Mouse (Mus musculus) ES-E14 (cell line): Measurements from ENCODE around the gene Fblim1. TPM values are rescaled to one million over a fixed set of nuclear protein-coding genes. Genes with fewer than 3 reads are reported as not detected.

Experiments
- DNase-seq: peaks from one replicate; pipeline ENCODE4 v3.0.0-alpha.2; 2013; ENCODE audit warnings: low read depth, low spot score
- H3K27ac ChIP-seq: 2 replicates; pipeline ENCODE4 v1.5.1; 2012; ENCODE audit warnings: low read depth, mild to moderate bottlenecking, low read length, moderate library complexity, mixed read lengths; ENCODE audit not compliant: poor library complexity, insufficient read depth, severe bottlenecking
- H3K36me3 ChIP-seq: 2 replicates; pipeline ENCODE4 v1.6.1; 2012; ENCODE audit warnings: mild to moderate bottlenecking, low read length, moderate library complexity, mixed read lengths; ENCODE audit not compliant: control insufficient read depth, poor library complexity, insufficient read depth, severe bottlenecking
- H3K4me1 ChIP-seq, 2 experiments: fragments of 150-350 bp in 1 of 2; sonication (generic) in 1 of 2; 2 replicates each; pipeline ENCODE4 v1.6.1; 2012; ENCODE audit warnings: low read length in 2 of 2, mild to moderate bottlenecking in 1 of 2, mixed read lengths in 1 of 2; ENCODE audit not compliant: control insufficient read depth in 2 of 2, insufficient read depth in 2 of 2, poor library complexity in 1 of 2
- H3K4me3 ChIP-seq, 2 experiments: fragments of 150-350 bp in 1 of 2; sonication (generic) in 1 of 2; 2 replicates each; pipeline ENCODE4 v1.5.1; 2012; ENCODE audit warnings: low read length in 2 of 2, low read depth in 1 of 2, mild to moderate bottlenecking in 1 of 2, mixed read lengths in 1 of 2; ENCODE audit not compliant: insufficient read depth in 1 of 2, poor library complexity in 1 of 2, severe bottlenecking in 1 of 2
- H3K9ac ChIP-seq: 2 replicates; pipeline ENCODE4 v1.6.1; 2012; ENCODE audit warnings: low read depth, mild to moderate bottlenecking, low read length, mixed read lengths; ENCODE audit not compliant: poor library complexity, insufficient read depth, severe bottlenecking
- H3K9me3 ChIP-seq: fragments of 150-350 bp; sonication (generic); 2 replicates; pipeline ENCODE4 v1.6.1; 2012; ENCODE audit warnings: low read depth, mild to moderate bottlenecking, low read length; ENCODE audit not compliant: control insufficient read depth, insufficient read depth
- CHD2 ChIP-seq: IDR thresholded peaks from 2 replicates; pipeline ENCODE4 v1.6.1; 2014; ENCODE audit warnings: mild to moderate bottlenecking, low read depth, low read length, inconsistent platforms
- HCFC1 ChIP-seq: IDR thresholded peaks from 2 replicates; pipeline ENCODE4 v1.6.1; 2012; ENCODE audit warnings: low read length, inconsistent platforms, borderline replicate concordance; ENCODE audit not compliant: insufficient read depth
- MAFK ChIP-seq: IDR thresholded peaks from 2 replicates; pipeline ENCODE4 v1.6.1; 2014; ENCODE audit warnings: mild to moderate bottlenecking, low read depth, low read length, inconsistent platforms; ENCODE audit not compliant: insufficient read depth
- ZC3H11A ChIP-seq: IDR thresholded peaks from 2 replicates; pipeline ENCODE4 v1.6.1; 2012; ENCODE audit warnings: low read depth, mild to moderate bottlenecking, inconsistent platforms, low read length, borderline replicate concordance
- ZNF384 ChIP-seq: IDR thresholded peaks from 2 replicates; pipeline ENCODE4 v1.6.1; 2012; ENCODE audit warnings: low read depth, low read length, inconsistent platforms
- in situ Hi-C, 2 experiments: fragments of 600-800 bp; cut with MboI; formaldehyde crosslinking; loops; one replicate each; pipeline ENCODE4 v1.15.1; 2025; ENCODE audit warnings: low sequenced_read_pairs in 2 of 2, inconsistent platforms in 1 of 2; ENCODE audit not compliant: unreplicated experiment in 2 of 2
- total RNA-seq: library from RNA; depleted of rRNA; stranded (reverse); fragments of 300-350 nt; gene quantifications from 2 replicates; pipeline ENCODE4 v1.2.3, GENCODE M21; 2012

Fblim1 gene
- total RNA-seq, 1 experiment = 71.3 TPM

DNA sequence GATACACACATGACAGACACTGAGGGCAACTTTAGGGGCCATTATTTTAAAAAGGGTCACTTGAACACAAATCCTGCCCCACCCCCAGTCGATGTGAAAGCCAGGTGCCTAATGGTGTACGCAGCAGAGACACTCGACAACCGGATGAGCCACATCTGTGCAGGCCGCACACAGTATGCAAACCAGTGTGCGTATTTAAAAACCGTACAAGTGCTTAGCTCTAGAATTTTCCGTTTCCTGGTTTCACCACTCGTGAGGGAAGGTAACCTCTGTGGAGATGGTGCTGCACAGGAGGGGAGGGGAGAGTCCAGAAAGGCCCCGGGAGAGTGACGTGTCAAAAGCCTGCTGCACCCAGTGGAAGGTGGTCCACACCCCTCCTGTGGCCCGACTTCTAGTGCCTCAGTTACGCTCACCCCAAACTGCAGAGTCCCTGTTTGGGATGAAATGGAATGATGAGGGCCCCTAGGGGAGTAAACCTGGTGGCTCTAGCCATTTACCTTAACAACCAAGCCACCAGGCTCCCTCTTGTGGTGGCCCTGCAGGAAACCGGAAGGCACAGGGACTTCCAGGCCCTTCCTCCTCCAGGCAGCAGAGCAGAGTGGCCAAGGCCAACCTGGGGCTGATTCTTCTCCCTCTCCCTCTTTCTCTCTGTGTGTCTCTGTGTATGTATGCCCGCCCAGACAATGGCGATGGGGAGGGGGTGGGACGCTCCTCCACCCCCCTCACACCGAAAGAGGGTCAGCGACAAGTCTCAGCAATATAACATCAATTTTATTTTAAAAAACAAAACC, 19.3 kb upstream of the Fblim1 start:
- Histone ChIP-seq H3K4me1 (peaks cover 0 to 15% of the 10 kb centered on the region in 2 experiments; a peak in 3 of 4 replicates), H3K4me3 (no peak overlapping the region), H3K36me3 (no peaks in the 10 kb centered on the region), H3K9ac (no peak overlapping the region), H3K27ac (no peak overlapping the region), H3K9me3 (no peaks in the 10 kb centered on the region)
- in situ Hi-C loops = no loop called here
- TF ChIP-seq ZC3H11A (no peak), CHD2 (no peak), ZNF384 (no peak), HCFC1 (no peak), MAFK (no peak)
- DNase-seq = peak; percentile 62

DNA sequence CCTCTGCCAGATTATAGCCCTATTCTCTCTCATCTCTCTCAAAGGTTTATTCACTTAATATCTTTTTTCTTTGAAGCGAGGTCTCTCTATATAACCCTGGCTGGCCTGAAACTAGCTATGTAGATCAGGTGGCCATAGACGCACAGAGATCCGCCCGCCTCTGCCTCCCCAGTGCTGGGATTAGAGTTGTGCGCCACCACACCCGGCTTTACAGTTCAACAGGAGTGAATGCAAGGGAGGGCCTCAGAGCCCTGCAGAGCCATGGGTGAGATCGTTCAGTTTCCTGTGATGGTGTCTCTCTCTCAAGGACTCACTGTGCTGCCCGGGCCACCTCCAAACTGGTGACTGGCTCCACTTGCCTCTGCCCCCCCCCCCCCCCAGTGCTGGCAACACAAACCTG, 18.2 kb upstream of the Fblim1 start:
- in situ Hi-C loops = no loop called here
- Histone ChIP-seq H3K4me1 (peaks cover 0 to 15% of the 10 kb centered on the region in 2 experiments; a peak in 3 of 4 replicates), H3K9ac (no peak overlapping the region), H3K9me3 (no peaks in the 10 kb centered on the region), H3K36me3 (no peaks in the 10 kb centered on the region), H3K4me3 (no peak overlapping the region), H3K27ac (no peak overlapping the region)
- no peak for DNase-seq
- TF ChIP-seq CHD2 = no peak
- TF ChIP-seq HCFC1 = no peak
- TF ChIP-seq ZC3H11A = no peak
- TF ChIP-seq ZNF384 = no peak
- TF ChIP-seq MAFK = no peak

DNA sequence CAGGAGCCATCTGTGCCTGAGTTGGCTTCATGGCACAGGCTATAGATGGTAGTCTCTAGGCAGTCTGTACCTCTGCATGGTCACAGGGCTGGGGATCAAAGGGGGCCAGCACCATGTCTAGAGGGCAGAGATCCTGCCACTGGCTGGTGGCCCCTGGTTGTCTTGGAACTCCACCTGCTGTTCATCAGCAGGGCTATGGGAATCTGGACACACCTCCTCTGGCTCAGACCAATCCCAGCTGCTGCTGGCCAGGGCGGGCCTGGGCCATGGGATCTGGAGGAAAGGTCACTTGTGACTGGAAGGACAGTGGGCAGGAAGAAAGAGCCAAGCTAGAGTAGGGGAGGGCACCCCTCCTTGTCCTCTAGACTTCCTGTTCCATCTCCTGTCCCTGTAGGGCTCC, 17.8 kb upstream of the Fblim1 start, which contains the start of gene Slc25a34:
Slc25a34 (minus strand) TSS at position 156 of the 400 bp plus-strand sequence.
- H3K36me3 ChIP-seq = no peaks in the 10 kb centered on the region
- no peak within 1 kb of the TSS for H3K9ac ChIP-seq
- no peak for DNase-seq
- in situ Hi-C loops = no loop called here
- TF ChIP-seq ZNF384 = no peak
- TF ChIP-seq CHD2 = no peak
- TF ChIP-seq HCFC1 = no peak
- TF ChIP-seq ZC3H11A = no peak
- no peak for TF ChIP-seq MAFK
- H3K27ac ChIP-seq = no peak within 1 kb of the TSS
- H3K4me3 ChIP-seq = no peak within 1 kb of the TSS
- H3K9me3 ChIP-seq = no peaks in the 10 kb centered on the region
- peaks cover 0 to 15% of the 10 kb centered on the region in 2 experiments; a peak in 3 of 4 replicates for H3K4me1 ChIP-seq

DNA sequence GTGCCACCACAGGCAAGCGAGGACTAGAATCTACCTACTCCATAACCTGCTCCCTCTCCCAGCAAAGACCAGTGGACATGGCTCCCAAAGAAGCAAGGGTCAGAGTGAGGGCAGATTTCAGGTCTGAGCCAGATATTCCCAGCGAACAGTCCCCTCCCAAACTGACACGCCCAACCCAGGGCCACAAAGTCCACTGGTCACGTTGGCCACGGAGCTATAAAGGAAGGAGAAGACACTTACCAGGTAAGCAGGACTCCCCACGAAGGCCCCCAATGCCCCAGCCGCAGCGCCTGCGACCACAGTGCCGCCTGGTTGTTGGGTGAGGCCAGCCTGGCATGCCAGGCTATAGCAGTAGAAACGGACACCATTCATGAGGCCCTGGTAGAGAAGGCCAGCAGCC, 17.1 kb upstream of the Fblim1 start:
- in situ Hi-C loops = no loop called here
- peaks cover 0 to 13% of the 10 kb centered on the region in 2 experiments; a peak in 3 of 4 replicates for H3K4me1 ChIP-seq
- no peak overlapping the region for H3K27ac ChIP-seq

More for the DNA sequence above, 17.1 kb upstream of the Fblim1 start:
- H3K4me3 ChIP-seq = no peak overlapping the region
- no peaks in the 10 kb centered on the region for H3K36me3 ChIP-seq
- no peak for DNase-seq
- H3K9me3 ChIP-seq = no peaks in the 10 kb centered on the region
- no peak for TF ChIP-seq MAFK
- TF ChIP-seq ZC3H11A = no peak
- no peak for TF ChIP-seq CHD2
- TF ChIP-seq HCFC1 = no peak
- TF ChIP-seq ZNF384 = no peak
- no peak overlapping the region for H3K9ac ChIP-seq
